Mouse (Mus musculus): Measurements from ENCODE around the gene Agbl4. TPM values are rescaled to one million over a fixed set of nuclear protein-coding genes. Genes with fewer than 3 reads are reported as not detected.

Gene Agbl4
- polyA plus RNA-seq, 1 experiment from 2014 or later: 0.38 TPM

GRCm38 (mm10) chr4:111421785-111422184 is 1024.3 kb downstream of the Agbl4 start:
- no peak for ATAC-seq (ENCODE audit: insufficient number of reproducible peaks, insufficient read depth, low FRiP score, low TSS enrichment, low read depth)
- WGBS: 84% methylated on average over 6 of the region's 6 CpGs

GRCm38 (mm10) chr4:111424371-111424950 is 1027.0 kb downstream of the Agbl4 start:
- Histone ChIP-seq H3K27ac (no peak overlapping the region), H3K4me2 (no peak overlapping the region), H3K9me3 (no peaks in the 10 kb centered on the region), H3K4me1 (replicated peaks) (no peaks in the 10 kb centered on the region), H3K4me3 (replicated peaks) (no peak overlapping the region), H3K36me3 (peaks cover 17% of the 10 kb centered on the region), H3K9ac (replicated peaks) (no peak overlapping the region), H3K27me3 (no peaks in the 10 kb centered on the region)
- no peak for ATAC-seq (ENCODE audit: insufficient number of reproducible peaks, insufficient read depth, low FRiP score, low TSS enrichment, low read depth)
- WGBS: 97% methylated on average over 1 of the region's 1 CpGs

More at GRCm38 (mm10) chr4:111421785-111422184, 1024.3 kb downstream of the Agbl4 start:
- Histone ChIP-seq H3K4me3 (replicated peaks) (no peak overlapping the region), H3K9me3 (no peaks in the 10 kb centered on the region), H3K4me1 (replicated peaks) (peaks cover 3% of the 10 kb centered on the region), H3K36me3 (peaks cover 31% of the 10 kb centered on the region), H3K4me2 (no peak overlapping the region), H3K27me3 (no peaks in the 10 kb centered on the region), H3K9ac (replicated peaks) (no peak overlapping the region), H3K27ac (no peak overlapping the region)

GRCm38 (mm10) chr4:111425170-111425569 is 1027.7 kb downstream of the Agbl4 start:
- no peak overlapping the region for H3K4me2 ChIP-seq
- 61% methylated on average over 6 of the region's 6 CpGs for WGBS
- no peak overlapping the region for H3K27ac ChIP-seq
- no peaks in the 10 kb centered on the region for H3K9me3 ChIP-seq
- peaks cover 17% of the 10 kb centered on the region for H3K36me3 ChIP-seq
- H3K9ac ChIP-seq (replicated peaks): no peak overlapping the region
- H3K27me3 ChIP-seq: no peaks in the 10 kb centered on the region
- no peaks in the 10 kb centered on the region for H3K4me1 ChIP-seq (replicated peaks)
- no peak for ATAC-seq (ENCODE audit: insufficient number of reproducible peaks, insufficient read depth, low FRiP score, low TSS enrichment, low read depth)
- H3K4me3 ChIP-seq (replicated peaks): no peak overlapping the region

GRCm38 (mm10) chr4:111431186-111431585 is 1033.7 kb downstream of the Agbl4 start:
- Histone ChIP-seq H3K4me2 (no peak overlapping the region), H3K4me3 (replicated peaks) (no peak overlapping the region), H3K36me3 (peaks cover 61% of the 10 kb centered on the region), H3K27me3 (no peaks in the 10 kb centered on the region), H3K27ac (no peak overlapping the region), H3K9me3 (no peaks in the 10 kb centered on the region), H3K4me1 (replicated peaks) (no peaks in the 10 kb centered on the region), H3K9ac (replicated peaks) (no peak overlapping the region)
- no peak for ATAC-seq (ENCODE audit: insufficient number of reproducible peaks, insufficient read depth, low FRiP score, low TSS enrichment, low read depth)
- WGBS: 83% methylated on average over 2 of the region's 2 CpGs

- no peak for ATAC-seq (ENCODE audit: insufficient number of reproducible peaks, insufficient read depth, low FRiP score, low TSS enrichment, low read depth)
- Histone ChIP-seq H3K4me2 (no peak overlapping the region), H3K9ac (replicated peaks) (no peak overlapping the region), H3K9me3 (no peaks in the 10 kb centered on the region), H3K36me3 (peaks cover 69% of the 10 kb centered on the region), H3K4me1 (replicated peaks) (no peaks in the 10 kb centered on the region), H3K27ac (no peak overlapping the region), H3K4me3 (replicated peaks) (no peak overlapping the region), H3K27me3 (no peaks in the 10 kb centered on the region)
- WGBS: 71% methylated on average over 5 of the region's 5 CpGs
Measured at GRCm38 (mm10) chr4:111432013-111432412, 1034.6 kb downstream of the Agbl4 start.

GRCm38 (mm10) chr4:111432417-111432816 is 1035.0 kb downstream of the Agbl4 start:
- no peak overlapping the region for H3K4me3 ChIP-seq (replicated peaks)
- no peaks in the 10 kb centered on the region for H3K4me1 ChIP-seq (replicated peaks)
- no peaks in the 10 kb centered on the region for H3K27me3 ChIP-seq
- no peak for ATAC-seq (ENCODE audit: insufficient number of reproducible peaks, insufficient read depth, low FRiP score, low TSS enrichment, low read depth)
- no peak overlapping the region for H3K4me2 ChIP-seq
- H3K27ac ChIP-seq: no peak overlapping the region
- H3K9ac ChIP-seq (replicated peaks): no peak overlapping the region
- peaks cover 74% of the 10 kb centered on the region for H3K36me3 ChIP-seq
- 79% methylated on average over 5 of the region's 5 CpGs for WGBS
- H3K9me3 ChIP-seq: no peaks in the 10 kb centered on the region

- H3K4me3 ChIP-seq (replicated peaks): no peak overlapping the region
- WGBS: 64% methylated on average over 1 of the region's 1 CpGs
- H3K9me3 ChIP-seq: no peaks in the 10 kb centered on the region
- no peak overlapping the region for H3K4me2 ChIP-seq
- no peak overlapping the region for H3K9ac ChIP-seq (replicated peaks)
- no peaks in the 10 kb centered on the region for H3K27me3 ChIP-seq
- H3K4me1 ChIP-seq (replicated peaks): 0 out of 2 replicates have a peak, but pooled peaks cover 3% of the 10 kb centered on the region
- ATAC-seq (ENCODE audit: insufficient number of reproducible peaks, insufficient read depth, low FRiP score, low TSS enrichment, low read depth): no peak
- H3K27ac ChIP-seq: no peak overlapping the region
- H3K36me3 ChIP-seq: peaks cover 61% of the 10 kb centered on the region
Measured at GRCm38 (mm10) chr4:111441709-111442108, 1044.2 kb downstream of the Agbl4 start.

- H3K27ac ChIP-seq: no peak overlapping the region
- no peak overlapping the region for H3K4me2 ChIP-seq
- 88% methylated on average over 1 of the region's 1 CpGs for WGBS
- no peak overlapping the region for H3K9ac ChIP-seq (replicated peaks)
- H3K4me3 ChIP-seq (replicated peaks): no peak overlapping the region
- 0 out of 2 replicates have a peak, but pooled peaks cover 3% of the 10 kb centered on the region for H3K4me1 ChIP-seq (replicated peaks)
- H3K36me3 ChIP-seq: peaks cover 61% of the 10 kb centered on the region
- ATAC-seq (ENCODE audit: insufficient number of reproducible peaks, insufficient read depth, low FRiP score, low TSS enrichment, low read depth): no peak
- no peaks in the 10 kb centered on the region for H3K9me3 ChIP-seq
- no peaks in the 10 kb centered on the region for H3K27me3 ChIP-seq
Measured at GRCm38 (mm10) chr4:111442435-111443238, 1045.2 kb downstream of the Agbl4 start.

- Histone ChIP-seq H3K36me3 (peaks cover 66% of the 10 kb centered on the region), H3K27ac (no peak overlapping the region), H3K9me3 (no peaks in the 10 kb centered on the region), H3K4me2 (no peak overlapping the region), H3K4me3 (replicated peaks) (no peak overlapping the region), H3K27me3 (no peaks in the 10 kb centered on the region), H3K4me1 (replicated peaks) (0 out of 2 replicates have a peak, but pooled peaks cover 3% of the 10 kb centered on the region), H3K9ac (replicated peaks) (no peak overlapping the region)
- ATAC-seq (ENCODE audit: insufficient number of reproducible peaks, insufficient read depth, low FRiP score, low TSS enrichment, low read depth): no peak
- WGBS: 86% methylated on average over 10 of the region's 10 CpGs
Measured at GRCm38 (mm10) chr4:111443906-111444615, 1046.6 kb downstream of the Agbl4 start.

GRCm38 (mm10) chr4:111444616-111445160 is 1047.2 kb downstream of the Agbl4 start:
- 69% methylated on average over 1 of the region's 1 CpGs for WGBS
- no peak overlapping the region for H3K4me3 ChIP-seq (replicated peaks)
- no peaks in the 10 kb centered on the region for H3K27me3 ChIP-seq
- no peak overlapping the region for H3K27ac ChIP-seq
- H3K4me2 ChIP-seq: no peak overlapping the region
- no peaks in the 10 kb centered on the region for H3K9me3 ChIP-seq
- no peak overlapping the region for H3K9ac ChIP-seq (replicated peaks)
- peaks cover 68% of the 10 kb centered on the region for H3K36me3 ChIP-seq
- ATAC-seq (ENCODE audit: insufficient number of reproducible peaks, insufficient read depth, low FRiP score, low TSS enrichment, low read depth): no peak
- H3K4me1 ChIP-seq (replicated peaks): 0 out of 2 replicates have a peak, but pooled peaks cover 3% of the 10 kb centered on the region

- ATAC-seq (ENCODE audit: insufficient number of reproducible peaks, insufficient read depth, low FRiP score, low TSS enrichment, low read depth): no peak
- H3K4me3 ChIP-seq (replicated peaks): no peak overlapping the region
- H3K4me1 ChIP-seq (replicated peaks): no peaks in the 10 kb centered on the region
- H3K9me3 ChIP-seq: no peaks in the 10 kb centered on the region
- H3K4me2 ChIP-seq: no peak overlapping the region
- 86% methylated on average over 3 of the region's 3 CpGs for WGBS
- H3K27me3 ChIP-seq: no peaks in the 10 kb centered on the region
- H3K36me3 ChIP-seq: peaks cover 67% of the 10 kb centered on the region
- H3K9ac ChIP-seq (replicated peaks): no peak overlapping the region
- no peak overlapping the region for H3K27ac ChIP-seq
Measured at GRCm38 (mm10) chr4:111447918-111448317, 1050.5 kb downstream of the Agbl4 start.
